Mouse (Mus musculus) brain, embryonic 14.5 days (tissue): ENCODE measurements at regions not wholly inside any gene's neighbourhood (a gene's known extent, or its start where the extent isn't known, plus 50 kb on each side); places are given as distances from the start of the nearest gene placed in this dataset.

ENCODE experiments used
- CTCF ChIP-seq: fragments of 200-500 bp; IDR thresholded peaks from 2 replicates; pipeline ENCODE4 v1.5.1; 2012; ENCODE audit warnings: inconsistent platforms, mild to moderate bottlenecking, moderate library complexity, borderline replicate concordance; ENCODE audit not compliant: insufficient read depth, insufficient read length; ENCODE audit errors: extremely low read depth
- POLR2A ChIP-seq: fragments of 200-500 bp; IDR thresholded peaks from 2 replicates; pipeline ENCODE4 v1.6.1; 2012; ENCODE audit warnings: mild to moderate bottlenecking, inconsistent platforms, borderline replicate concordance; ENCODE audit not compliant: poor library complexity, insufficient read depth, insufficient read length, severe bottlenecking; ENCODE audit errors: extremely low read depth

GRCm38 (mm10) chr2:72728699-72729098 lies 251.5 kb downstream of the Sp3 start:
- TF ChIP-seq POLR2A, result no peak
- peak; percentile 71 for TF ChIP-seq CTCF
